Mouse (Mus musculus) cerebellum, postnatal 10 days (tissue): ENCODE results near the gene Madcam1.

Source experiments
- DNase-seq, 2 experiments: peaks; one replicate each; pipeline ENCODE4 v3.0.0; 2021; ENCODE audit warnings: mixed read lengths in 2 of 2

The Madcam1 gene

DNA sequence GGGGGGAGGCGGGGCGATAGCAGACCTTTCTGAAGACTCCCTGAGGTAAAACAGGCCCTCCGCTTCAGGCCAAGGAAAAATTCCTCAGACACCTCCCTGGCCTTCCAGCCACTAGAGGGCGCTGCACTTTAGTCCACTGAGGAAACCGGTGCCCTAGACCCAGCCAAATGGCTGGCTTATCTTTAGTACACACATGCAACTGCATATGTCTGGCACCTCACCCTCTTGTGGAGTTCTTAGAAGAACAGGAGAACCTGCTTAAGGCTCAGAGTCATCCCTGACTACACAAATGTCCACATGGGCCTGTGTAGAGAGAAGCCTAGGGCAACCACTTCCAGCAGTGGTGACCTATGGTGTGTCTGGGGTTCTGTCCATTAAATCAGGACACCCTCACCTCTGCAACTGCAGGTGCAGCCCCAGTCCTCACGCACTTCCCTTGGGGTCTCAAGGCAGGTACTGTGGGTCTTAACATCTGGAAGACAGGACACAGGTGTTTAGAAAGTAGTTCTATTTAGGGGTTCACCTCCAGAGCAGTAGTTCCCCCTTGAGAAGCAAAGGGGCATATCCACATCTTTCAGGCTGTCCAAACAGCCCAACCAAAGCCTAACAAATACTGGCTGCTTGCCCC, 48.3 kb downstream of the Madcam1 start:
- peak; percentile 94 to 96 for DNase-seq

- peak in 1 of 2 experiments; percentile 13 for DNase-seq
Observed at GRCm38 (mm10) chr10:79713163-79713562, 48.8 kb downstream of the Madcam1 start.

DNA sequence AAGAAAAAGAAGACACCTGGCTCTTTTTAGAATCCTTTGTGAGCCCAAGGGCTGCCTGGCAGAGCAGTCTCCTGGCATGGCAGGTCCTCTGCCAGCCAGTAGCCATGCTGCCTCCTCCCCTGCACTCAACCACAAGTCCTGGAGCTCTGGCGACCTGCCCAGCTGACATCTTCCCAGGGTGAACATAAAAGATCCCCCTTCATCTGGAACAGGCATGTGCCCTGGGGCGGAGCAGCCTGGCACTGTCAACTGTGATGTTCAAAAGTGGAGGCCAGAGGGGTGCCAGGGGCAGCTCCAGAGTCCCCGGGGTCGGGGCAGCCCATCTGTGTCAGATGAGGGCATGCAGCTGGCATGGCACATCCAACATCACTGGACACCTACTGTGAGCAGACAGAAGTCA, 50.6 kb downstream of the Madcam1 start:
- peak; percentile 81 to 84 for DNase-seq

- peak; percentile 76 to 78 for DNase-seq
Observed at GRCm38 (mm10) chr10:79716254-79716987, 52.1 kb downstream of the Madcam1 start, which contains the start of gene Hcn2. TSS of gene Hcn2 (plus strand) at chr10:79716634.

GRCm38 (mm10) chr10:79716988-79717355, 52.6 kb downstream of the Madcam1 start:
- DNase-seq, result peak; percentile 62 to 63

DNA sequence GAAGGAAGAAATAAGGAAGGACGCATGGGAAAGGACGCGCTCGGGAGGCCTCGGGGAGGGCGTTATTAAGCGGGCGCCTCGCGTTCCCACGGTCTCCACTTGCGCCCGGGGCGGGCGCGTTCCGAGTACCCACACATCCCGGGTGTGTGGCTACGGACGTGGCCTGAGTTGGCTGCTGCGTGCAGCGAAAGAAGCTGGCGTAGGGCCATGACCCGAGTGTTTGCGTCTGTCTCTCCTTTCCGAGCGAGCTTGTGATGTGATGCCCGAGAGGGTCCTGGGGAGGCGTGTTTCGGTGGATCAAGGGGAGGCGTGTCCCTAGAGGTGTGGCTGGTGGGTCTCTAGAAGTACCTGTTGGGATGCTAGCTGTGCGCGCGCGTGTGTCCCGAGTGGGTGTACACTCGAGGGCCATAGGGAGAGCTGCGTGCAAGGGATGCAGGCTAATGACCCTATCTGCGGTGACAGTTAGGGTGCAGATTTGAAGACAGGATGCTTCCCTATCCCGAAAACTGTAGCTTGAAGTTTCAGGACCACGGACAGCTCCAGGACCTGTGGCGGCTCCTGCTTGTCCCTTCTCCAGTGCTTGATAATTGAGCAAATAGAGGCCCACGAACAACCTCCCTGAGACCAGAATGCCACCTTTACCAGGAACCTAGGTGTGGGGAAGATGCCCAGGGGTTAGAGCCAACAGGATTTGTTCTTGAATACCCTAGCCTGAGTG, 53.4 kb downstream of the Madcam1 start:
- peak; percentile 74 to 79 for DNase-seq
